1 mouse cellular context compared by ENCODE assay signal in the genomic region with DNA sequence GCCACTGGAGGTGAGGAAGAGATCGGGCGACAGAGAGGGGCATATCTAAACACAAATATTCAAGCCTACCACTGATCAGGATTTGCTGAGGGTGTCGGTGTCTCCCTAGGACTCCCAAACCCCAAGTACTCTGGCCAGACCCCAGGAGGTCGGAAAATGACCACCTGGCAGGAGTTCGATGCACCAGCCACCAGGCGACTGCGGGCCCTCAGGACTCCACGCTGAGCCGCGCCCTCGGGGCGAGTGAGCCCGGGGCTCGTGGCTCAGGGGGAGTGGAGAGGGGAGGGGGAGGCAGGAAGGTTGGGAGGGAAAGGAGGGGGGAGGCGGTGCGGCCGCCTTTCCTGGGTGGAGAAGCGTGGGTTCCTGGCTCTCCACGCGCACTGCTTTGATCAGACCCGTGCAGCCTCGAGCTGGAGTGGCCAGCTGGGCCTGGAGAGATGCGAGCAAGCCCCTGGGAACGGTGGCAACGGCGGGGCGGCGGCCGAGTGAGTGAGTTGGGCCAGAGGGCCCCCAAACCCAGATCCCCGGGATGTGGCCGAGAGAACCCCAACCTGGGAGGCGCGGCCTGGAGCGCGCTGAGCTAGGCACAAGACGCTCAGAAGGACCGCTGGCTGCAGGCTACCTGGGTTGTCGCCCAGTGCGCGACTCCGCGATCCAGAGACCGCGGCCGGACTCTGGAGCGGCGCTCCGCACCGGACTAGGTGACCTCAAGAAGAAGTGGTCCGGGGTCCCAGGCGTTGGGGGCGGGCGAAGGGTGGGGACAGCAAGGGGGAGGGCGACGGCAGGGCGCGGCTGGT.
TF ChIP-seq lines count a peak whose summit lies in the region.

No protein-coding gene starts in this region.

TF ChIP-seq in MEL, 35 proteins besides CTCF, POLR2A, EP300 and RAD21 (continued from another document):
- no peak for TF ChIP-seq TCF12 (IDR thresholded peaks at IDR 0.05; ENCODE audit: low read depth, low read length)
- TF ChIP-seq RCOR1 (IDR thresholded peaks at IDR 0.05; ENCODE audit: low read depth, low read length) = no peak
- TF ChIP-seq ZNF384 (IDR thresholded peaks at IDR 0.05; ENCODE audit: low read depth, low read length) = no peak
- no peak for TF ChIP-seq USF2 (IDR thresholded peaks at IDR 0.05; ENCODE audit: borderline replicate concordance in 1 of 2, insufficient read depth in 1 of 2, low read depth in 1 of 2, low read length in 2 of 2)
- TF ChIP-seq KAT2A (conservative IDR thresholded peaks at IDR 0.05; ENCODE audit: low read depth, low read length) = no peak
- TF ChIP-seq SMC3 (IDR thresholded peaks at IDR 0.05; ENCODE audit: low read depth, low read length) = no peak
- no peak for TF ChIP-seq POLR2AphosphoS5 (IDR thresholded peaks at IDR 0.05; ENCODE audit: borderline replicate concordance, low read depth, low read length)
- TF ChIP-seq CHD1 (IDR thresholded peaks at IDR 0.05; ENCODE audit: low read depth, low read length) = no peak; the same call in 1 of the 2 replicates
- TF ChIP-seq ETS1 (IDR thresholded peaks at IDR 0.05; ENCODE audit: low read depth, low read length) = 0 out of 2 replicates have a peak, but pooled peaks have one; percentile 2
- TF ChIP-seq SIN3A (IDR thresholded peaks at IDR 0.05; ENCODE audit: low read length) = 0 out of 2 replicates have a peak, but pooled peaks have one; percentile 52
- TF ChIP-seq JUND (IDR thresholded peaks at IDR 0.05; ENCODE audit: low read depth, low read length) = no peak
- no peak for TF ChIP-seq MYB (IDR thresholded peaks at IDR 0.05; ENCODE audit: low read depth, low read length)
- TF ChIP-seq MYC (IDR thresholded peaks at IDR 0.05; ENCODE audit: low read depth, low read length) = no peak
- TF ChIP-seq TAL1 (IDR thresholded peaks at IDR 0.05; ENCODE audit: low read length) = no peak
- no peak for TF ChIP-seq NRF1 (IDR thresholded peaks at IDR 0.05; ENCODE audit: insufficient read depth, low read depth, low read length, poor library complexity, severe bottlenecking)
- TF ChIP-seq MAX (IDR thresholded peaks at IDR 0.05; ENCODE audit: low read length) = no peak
- TF ChIP-seq NELFE (IDR thresholded peaks at IDR 0.05; ENCODE audit: low read depth, low read length) = peak; percentile 14; the same call in 1 of the 2 replicates
- no peak for TF ChIP-seq POLR2AphosphoS2 (IDR thresholded peaks at IDR 0.05; ENCODE audit: low read length)
- no peak for TF ChIP-seq BHLHE40 (IDR thresholded peaks at IDR 0.05; ENCODE audit: borderline replicate concordance, low read depth, low read length)
- TF ChIP-seq E2F4 (IDR thresholded peaks at IDR 0.05; ENCODE audit: borderline replicate concordance, low read depth, low read length) = no peak
- TF ChIP-seq UBTF (IDR thresholded peaks at IDR 0.05; ENCODE audit: borderline replicate concordance, insufficient read depth, low read depth, low read length) = no peak; the same call in 1 of the 2 replicates
- TF ChIP-seq ZC3H11A (IDR thresholded peaks at IDR 0.05; ENCODE audit: low read depth, low read length) = no peak
- no peak for TF ChIP-seq USF1 (IDR thresholded peaks at IDR 0.05; ENCODE audit: low read depth, low read length)
